Mouse (Mus musculus): ENCODE measurements at regions not wholly inside any gene's neighbourhood (a gene's known extent, or its start where the extent isn't known, plus 50 kb on each side); places are given as distances from the start of the nearest gene placed in this dataset.

DNA sequence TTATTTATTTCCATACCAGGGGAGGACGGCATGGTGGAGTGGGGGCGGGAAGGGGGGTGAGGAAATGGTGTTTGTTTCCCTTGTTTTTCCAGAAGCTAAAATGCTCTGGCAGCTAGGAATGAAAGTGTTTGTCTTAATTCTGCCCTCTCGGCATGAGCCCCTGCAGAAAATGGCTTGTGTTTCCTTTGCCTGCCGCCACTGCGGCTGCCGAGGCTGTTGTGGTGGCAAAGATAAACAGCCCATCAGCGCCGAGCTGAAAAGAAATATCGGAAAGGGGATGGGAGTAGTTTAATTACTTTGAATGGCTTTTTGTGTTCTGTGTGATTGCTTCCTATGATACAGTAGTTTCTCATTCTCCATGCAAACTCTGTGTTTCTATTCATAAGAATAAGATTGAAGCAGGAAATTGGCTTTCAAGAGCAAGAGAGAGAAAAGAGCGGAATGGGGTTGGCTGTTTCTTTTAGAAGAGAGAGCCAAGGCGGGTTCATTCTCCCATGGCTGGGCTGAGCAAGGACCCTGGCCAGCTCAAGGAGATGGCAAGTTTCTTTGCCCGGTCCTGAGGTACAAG lies 2512.2 kb upstream of the 5930422O12Rik start:
- no peaks in the 10 kb centered on the region for H3K9me3 ChIP-seq (replicated peaks)
- peak overlapping the region; percentile 78 for H3K4me2 ChIP-seq (replicated peaks)
- peaks cover 13% of the 10 kb centered on the region for H3K4me1 ChIP-seq
- H3K36me3 ChIP-seq: no peaks in the 10 kb centered on the region
- peak overlapping the region; percentile 69 for H3K9ac ChIP-seq
- ATAC-seq (ENCODE audit: low FRiP score): peak; percentile 70
- 6% methylated on average over 12 of the region's 12 CpGs for WGBS
- peak overlapping the region; percentile 80 for H3K27ac ChIP-seq
- peak overlapping the region; percentile 38 for H3K4me3 ChIP-seq
- H3K27me3 ChIP-seq: no peaks in the 10 kb centered on the region

DNA sequence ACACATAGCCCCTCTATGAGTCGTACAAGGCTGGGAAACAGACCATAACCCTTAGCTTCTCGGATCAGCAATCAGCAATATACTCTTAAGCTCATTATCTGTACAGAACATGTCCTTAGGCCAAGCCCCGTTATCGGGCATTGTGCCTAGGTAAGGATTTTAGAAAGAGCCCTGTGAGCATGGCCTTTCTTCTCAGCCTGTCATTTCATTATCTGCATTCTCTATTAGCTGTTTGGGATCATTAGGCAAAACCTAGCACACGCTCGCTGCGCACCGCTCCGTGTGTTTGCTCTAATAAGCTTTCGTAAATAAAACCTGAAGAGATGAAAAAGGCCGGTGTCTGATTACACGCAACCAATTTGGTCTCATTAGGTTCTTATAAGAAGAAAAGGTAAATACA lies 2507.1 kb upstream of the 5930422O12Rik start:
- Histone ChIP-seq H3K4me3 (no peak overlapping the region), H3K4me2 (replicated peaks) (no peak overlapping the region), H3K9me3 (replicated peaks) (no peaks in the 10 kb centered on the region), H3K36me3 (no peaks in the 10 kb centered on the region), H3K27me3 (no peaks in the 10 kb centered on the region), H3K4me1 (peaks cover 9% of the 10 kb centered on the region), H3K27ac (no peak overlapping the region), H3K9ac (no peak overlapping the region)
- no peak for ATAC-seq (ENCODE audit: low FRiP score)
- 78% methylated on average over 12 of the region's 12 CpGs for WGBS

DNA sequence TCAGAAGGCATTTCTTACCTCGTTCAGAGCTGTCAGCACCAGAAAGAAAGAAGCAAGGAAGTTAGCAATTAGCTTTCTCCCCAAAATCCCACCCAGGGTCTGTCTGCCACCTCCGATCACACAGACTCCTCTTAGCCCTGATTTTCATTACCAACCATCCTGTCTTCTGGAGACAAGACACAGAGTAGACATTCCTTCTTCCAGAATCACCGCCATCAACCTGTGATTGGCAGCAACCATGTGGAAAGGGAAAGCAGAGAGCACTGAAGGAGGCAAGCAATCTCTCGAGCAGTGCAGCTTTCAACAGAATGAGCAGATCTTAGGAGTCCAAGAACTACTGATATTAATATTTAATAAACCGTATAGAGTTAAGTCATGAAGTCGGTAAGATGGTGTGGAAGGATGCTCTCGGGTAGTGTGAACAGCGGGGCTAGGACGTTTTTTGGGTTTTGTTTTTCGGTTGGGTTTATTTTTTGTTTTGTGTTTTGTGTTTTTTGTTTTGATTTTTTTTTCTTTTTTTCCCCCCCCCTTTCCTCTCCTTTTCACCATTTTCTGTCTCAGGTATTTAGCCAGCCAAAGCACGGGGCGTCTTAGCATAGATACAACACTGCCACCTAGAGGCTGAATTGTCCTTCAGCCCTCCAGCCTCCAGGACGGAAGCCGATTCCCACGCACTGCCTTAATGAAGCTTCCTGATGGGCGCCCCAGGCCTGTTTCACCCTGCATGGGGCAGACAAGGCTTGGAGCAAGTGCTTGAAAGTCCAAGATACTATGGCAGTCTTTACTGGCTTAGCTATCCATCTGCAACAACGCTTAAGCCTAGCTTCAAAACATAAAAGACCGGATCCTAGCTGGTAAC lies 2505.0 kb upstream of the 5930422O12Rik start:
- H3K4me2 ChIP-seq (replicated peaks): peak overlapping the region; percentile 36
- H3K9me3 ChIP-seq (replicated peaks): no peaks in the 10 kb centered on the region
- peaks cover 6% of the 10 kb centered on the region; the same call in 1 of the 2 replicates for H3K4me1 ChIP-seq

DNA sequence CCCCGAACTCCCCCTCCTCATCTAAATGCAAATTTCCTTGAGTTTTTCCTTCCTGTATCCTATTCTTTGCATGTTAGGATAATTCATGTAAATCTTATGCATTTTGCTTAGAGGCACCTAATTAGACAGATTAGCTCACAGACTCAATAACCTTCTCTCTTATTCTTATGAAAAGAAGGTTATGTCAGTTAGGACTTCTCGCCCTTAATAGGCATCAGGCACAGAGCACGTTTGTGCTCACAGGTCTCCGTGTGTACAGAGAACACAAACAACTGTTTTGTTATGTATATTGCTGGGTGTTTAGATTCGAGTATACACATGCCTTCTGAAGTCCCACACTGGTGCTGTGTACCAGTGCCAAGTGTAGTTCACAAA lies 2504.4 kb upstream of the 5930422O12Rik start:
- Histone ChIP-seq H3K4me2 (replicated peaks) (peak overlapping the region; percentile 36), H3K36me3 (no peaks in the 10 kb centered on the region), H3K9ac (no peak overlapping the region), H3K4me3 (no peak overlapping the region), H3K27me3 (no peaks in the 10 kb centered on the region), H3K9me3 (replicated peaks) (no peaks in the 10 kb centered on the region), H3K4me1 (peaks cover 6% of the 10 kb centered on the region; the same call in 1 of the 2 replicates), H3K27ac (peak overlapping the region; percentile 75)
- ATAC-seq (ENCODE audit: low FRiP score): peak; percentile 88
- 23% methylated on average over 5 of the region's 5 CpGs for WGBS

More for the DNA sequence above, 2505.0 kb upstream of the 5930422O12Rik start:
- WGBS: 36% methylated on average over 18 of the region's 18 CpGs
- no peak overlapping the region for H3K9ac ChIP-seq
- ATAC-seq (ENCODE audit: low FRiP score): peak; percentile 93
- H3K27me3 ChIP-seq: no peaks in the 10 kb centered on the region
- H3K36me3 ChIP-seq: no peaks in the 10 kb centered on the region
- H3K27ac ChIP-seq: peak overlapping the region; percentile 75
- no peak overlapping the region for H3K4me3 ChIP-seq

DNA sequence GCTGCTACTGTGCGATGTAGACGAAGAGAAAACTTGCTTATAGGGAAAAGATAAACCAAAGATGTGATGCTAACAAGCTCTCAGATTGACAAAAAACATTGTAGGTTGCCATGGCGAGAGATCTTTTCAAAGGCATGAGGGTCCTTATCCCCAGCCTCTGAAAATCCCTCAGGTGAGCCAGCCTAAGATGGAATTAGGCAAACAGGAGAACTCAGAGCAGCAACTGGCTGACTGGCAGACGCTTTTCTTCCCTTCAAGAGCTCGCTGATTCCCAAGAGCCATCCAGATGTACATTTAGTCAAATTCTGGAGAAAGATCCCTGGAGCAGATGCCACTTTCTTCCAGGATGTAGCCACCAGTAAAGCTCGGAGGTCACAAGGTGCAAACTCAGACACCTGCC lies 2503.9 kb upstream of the 5930422O12Rik start:
- Histone ChIP-seq H3K9me3 (replicated peaks) (no peaks in the 10 kb centered on the region), H3K4me2 (replicated peaks) (no peak overlapping the region), H3K4me3 (no peak overlapping the region), H3K27me3 (no peaks in the 10 kb centered on the region), H3K4me1 (peaks cover 6% of the 10 kb centered on the region; the same call in 1 of the 2 replicates), H3K27ac (peak overlapping the region; percentile 75), H3K9ac (no peak overlapping the region), H3K36me3 (no peaks in the 10 kb centered on the region)
- 59% methylated on average over 6 of the region's 6 CpGs for WGBS
- ATAC-seq (ENCODE audit: low FRiP score): peak; percentile 8; the same call in 1 of the 2 replicates

DNA sequence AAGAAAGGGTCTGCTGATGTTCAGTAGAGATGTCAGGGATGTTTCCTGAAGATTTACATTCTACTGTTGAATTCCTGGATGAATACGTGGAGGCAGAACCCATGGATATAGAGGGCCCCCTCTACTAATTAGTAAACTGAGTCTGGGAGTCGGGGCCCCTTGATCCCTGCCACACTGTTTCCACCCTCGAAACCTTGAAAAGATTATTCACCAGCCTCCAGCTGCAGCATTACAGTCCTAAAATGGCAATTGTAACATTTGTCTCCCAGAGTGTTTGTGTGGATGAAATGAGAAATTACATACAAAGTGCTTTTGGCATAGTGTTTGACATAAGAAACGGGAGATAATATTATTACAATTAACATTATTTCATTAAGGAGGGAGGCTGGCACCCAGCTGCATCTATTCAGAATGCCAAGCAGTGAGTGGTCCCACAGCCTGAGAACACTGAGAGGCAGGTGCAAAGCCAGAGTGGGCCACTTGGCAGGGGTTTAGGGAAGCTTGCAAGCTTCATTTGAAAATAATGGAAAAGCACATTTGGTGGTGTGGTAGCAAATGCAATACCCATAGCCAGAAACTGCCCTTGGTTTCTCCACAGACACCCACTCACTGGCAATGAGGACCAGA lies 2490.9 kb upstream of the 5930422O12Rik start:
- no peak for ATAC-seq (ENCODE audit: low FRiP score)
- no peak overlapping the region for H3K4me2 ChIP-seq (replicated peaks)

DNA sequence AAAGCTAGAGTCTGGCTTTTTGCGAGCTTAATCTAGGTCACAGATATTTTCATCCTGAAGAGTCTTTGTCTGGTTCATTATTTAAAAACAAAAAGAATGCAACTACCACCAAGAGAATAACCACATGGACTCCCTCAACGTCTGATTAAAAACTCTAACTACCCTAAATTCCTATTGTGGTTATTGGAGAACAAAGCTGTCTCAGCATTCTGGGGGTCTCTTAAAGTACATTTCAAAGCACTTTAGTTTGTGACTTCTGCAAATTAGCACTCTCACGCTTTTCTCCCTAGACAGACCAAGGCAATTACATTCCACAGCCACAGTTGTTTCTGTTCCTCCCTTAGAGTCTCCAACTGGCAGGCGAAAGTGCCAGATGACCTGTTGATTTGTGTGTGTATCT lies 2487.6 kb upstream of the 5930422O12Rik start:
- no peaks in the 10 kb centered on the region for H3K27me3 ChIP-seq
- no peaks in the 10 kb centered on the region for H3K9me3 ChIP-seq (replicated peaks)
- H3K4me1 ChIP-seq: no peaks in the 10 kb centered on the region
- no peaks in the 10 kb centered on the region for H3K36me3 ChIP-seq
- no peak overlapping the region for H3K4me2 ChIP-seq (replicated peaks)
- H3K27ac ChIP-seq: no peak overlapping the region
- no peak overlapping the region for H3K9ac ChIP-seq
- no peak overlapping the region for H3K4me3 ChIP-seq
- ATAC-seq (ENCODE audit: low FRiP score): no peak
- 45% methylated on average over 4 of the region's 4 CpGs for WGBS

More for the DNA sequence above, 2490.9 kb upstream of the 5930422O12Rik start:
- no peak overlapping the region for H3K4me3 ChIP-seq
- no peaks in the 10 kb centered on the region for H3K9me3 ChIP-seq (replicated peaks)
- 87% methylated on average over 4 of the region's 4 CpGs for WGBS
- H3K27me3 ChIP-seq: no peaks in the 10 kb centered on the region
- no peaks in the 10 kb centered on the region for H3K4me1 ChIP-seq
- H3K27ac ChIP-seq: no peak overlapping the region
- H3K9ac ChIP-seq: no peak overlapping the region
- H3K36me3 ChIP-seq: no peaks in the 10 kb centered on the region

DNA sequence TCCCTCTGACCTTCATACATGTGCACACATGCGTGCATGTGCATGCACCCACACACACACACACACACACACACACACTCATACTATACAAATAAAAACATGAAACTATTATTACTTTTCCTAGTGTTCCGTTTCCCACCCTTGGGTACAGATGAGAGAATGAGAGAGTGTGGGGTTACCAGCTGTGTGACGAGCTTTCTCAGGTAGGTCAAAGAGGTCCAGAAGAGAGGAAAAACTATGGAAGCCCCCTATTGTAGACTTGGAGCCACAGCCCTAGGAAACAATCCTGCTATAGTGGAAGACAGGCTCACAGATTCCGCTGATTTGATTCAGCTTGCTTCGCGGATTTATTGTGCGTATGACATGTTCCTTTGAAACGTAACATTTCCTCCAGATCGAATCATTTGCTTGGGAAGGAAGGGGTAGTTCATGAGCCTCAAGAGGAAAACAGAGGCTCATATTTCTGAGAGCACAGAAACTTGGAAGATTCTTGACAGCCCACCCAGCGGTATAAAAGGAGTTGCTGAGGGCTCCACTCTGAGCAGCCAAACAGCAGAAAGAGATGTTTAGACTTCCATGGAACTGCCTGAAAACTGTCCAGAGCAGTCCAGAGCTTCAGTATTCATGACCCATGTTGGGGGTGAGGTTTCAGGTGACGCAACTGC lies 2486.9 kb upstream of the 5930422O12Rik start:
- H3K36me3 ChIP-seq: no peaks in the 10 kb centered on the region
- no peak for ATAC-seq (ENCODE audit: low FRiP score)
- WGBS: 77% methylated on average over 11 of the region's 11 CpGs

DNA sequence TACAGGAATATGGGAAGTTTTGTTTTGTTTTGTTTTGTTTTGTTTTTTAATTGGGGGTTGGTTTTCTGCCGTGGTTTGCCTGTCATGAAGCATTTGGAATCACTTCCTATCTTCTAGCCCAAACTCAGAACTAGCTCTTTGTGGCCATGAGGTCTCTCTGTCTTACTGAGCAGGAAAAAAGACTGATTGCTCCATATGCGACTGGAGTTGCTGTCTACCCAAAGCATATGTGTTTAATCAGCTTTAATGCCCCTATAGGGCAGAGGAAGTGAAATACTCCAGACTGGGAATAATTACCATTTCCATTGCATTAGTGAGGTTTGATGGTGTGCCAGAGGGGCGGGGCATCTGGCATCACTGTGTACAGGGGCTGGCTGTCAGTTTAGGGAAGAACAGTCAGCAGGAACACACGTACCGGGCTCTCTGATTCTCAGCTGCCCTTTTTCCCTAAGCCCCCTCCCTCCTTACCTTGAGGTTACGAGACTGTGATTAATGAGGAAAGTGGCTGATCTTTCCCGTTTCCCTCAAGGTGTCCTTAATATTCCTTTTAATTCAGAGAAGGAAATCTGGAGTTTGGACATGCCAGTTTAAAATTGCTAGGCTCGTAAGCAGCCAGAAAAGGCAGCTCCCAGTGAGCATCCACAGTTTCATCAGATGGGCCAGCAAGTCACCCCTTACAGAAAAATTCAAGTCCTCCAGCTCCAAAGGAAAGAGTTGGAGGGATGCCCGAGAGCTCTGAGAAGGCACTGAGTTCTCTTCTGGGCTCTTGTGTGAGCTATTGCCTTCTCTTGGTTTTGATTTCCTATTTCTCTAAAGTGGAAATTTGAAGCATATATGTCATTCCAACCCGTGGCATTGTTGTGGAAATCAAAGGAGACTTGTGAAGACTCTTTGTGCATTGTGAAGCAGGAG lies 2482.1 kb upstream of the 5930422O12Rik start:
- Histone ChIP-seq H3K4me3 (no peak overlapping the region), H3K9me3 (replicated peaks) (no peaks in the 10 kb centered on the region), H3K4me2 (replicated peaks) (no peak overlapping the region), H3K4me1 (no peaks in the 10 kb centered on the region; the same call in 1 of the 2 replicates), H3K9ac (no peak overlapping the region), H3K36me3 (no peaks in the 10 kb centered on the region), H3K27ac (no peak overlapping the region), H3K27me3 (no peaks in the 10 kb centered on the region)
- no peak for ATAC-seq (ENCODE audit: low FRiP score)
- WGBS: 71% methylated on average over 10 of the region's 10 CpGs

More for the DNA sequence above, 2486.9 kb upstream of the 5930422O12Rik start:
- no peaks in the 10 kb centered on the region for H3K27me3 ChIP-seq
- no peak overlapping the region for H3K27ac ChIP-seq
- no peak overlapping the region for H3K4me2 ChIP-seq (replicated peaks)
- no peaks in the 10 kb centered on the region; the same call in 1 of the 2 replicates for H3K4me1 ChIP-seq
- H3K4me3 ChIP-seq: no peak overlapping the region
- no peaks in the 10 kb centered on the region for H3K9me3 ChIP-seq (replicated peaks)
- no peak overlapping the region for H3K9ac ChIP-seq

DNA sequence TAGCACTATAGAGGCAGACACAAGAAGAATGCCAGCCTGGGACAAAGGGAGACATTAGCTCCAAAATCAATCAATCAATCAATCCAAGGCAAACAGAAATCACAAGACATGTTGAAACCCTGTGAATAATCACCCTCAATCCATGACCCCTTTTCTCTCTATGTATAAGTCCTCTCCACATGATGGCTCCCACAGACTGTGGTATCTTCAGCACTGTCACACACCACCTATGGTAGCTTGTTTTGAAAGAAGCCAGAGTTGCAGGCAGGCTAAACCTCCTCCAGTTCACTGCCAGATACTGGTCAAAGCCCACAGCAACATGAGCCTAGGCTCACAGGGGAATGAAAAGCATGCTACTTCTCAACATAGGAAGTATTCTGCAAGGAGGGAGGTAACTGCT lies 2475.7 kb upstream of the 5930422O12Rik start:
- no peak for ATAC-seq (ENCODE audit: low FRiP score)
- no peak overlapping the region for H3K4me3 ChIP-seq
- H3K27me3 ChIP-seq: no peaks in the 10 kb centered on the region
- H3K4me1 ChIP-seq: no peaks in the 10 kb centered on the region
- H3K9ac ChIP-seq: no peak overlapping the region
- H3K9me3 ChIP-seq (replicated peaks): no peaks in the 10 kb centered on the region
- H3K4me2 ChIP-seq (replicated peaks): no peak overlapping the region
- H3K27ac ChIP-seq: no peak overlapping the region
- H3K36me3 ChIP-seq: no peaks in the 10 kb centered on the region

DNA sequence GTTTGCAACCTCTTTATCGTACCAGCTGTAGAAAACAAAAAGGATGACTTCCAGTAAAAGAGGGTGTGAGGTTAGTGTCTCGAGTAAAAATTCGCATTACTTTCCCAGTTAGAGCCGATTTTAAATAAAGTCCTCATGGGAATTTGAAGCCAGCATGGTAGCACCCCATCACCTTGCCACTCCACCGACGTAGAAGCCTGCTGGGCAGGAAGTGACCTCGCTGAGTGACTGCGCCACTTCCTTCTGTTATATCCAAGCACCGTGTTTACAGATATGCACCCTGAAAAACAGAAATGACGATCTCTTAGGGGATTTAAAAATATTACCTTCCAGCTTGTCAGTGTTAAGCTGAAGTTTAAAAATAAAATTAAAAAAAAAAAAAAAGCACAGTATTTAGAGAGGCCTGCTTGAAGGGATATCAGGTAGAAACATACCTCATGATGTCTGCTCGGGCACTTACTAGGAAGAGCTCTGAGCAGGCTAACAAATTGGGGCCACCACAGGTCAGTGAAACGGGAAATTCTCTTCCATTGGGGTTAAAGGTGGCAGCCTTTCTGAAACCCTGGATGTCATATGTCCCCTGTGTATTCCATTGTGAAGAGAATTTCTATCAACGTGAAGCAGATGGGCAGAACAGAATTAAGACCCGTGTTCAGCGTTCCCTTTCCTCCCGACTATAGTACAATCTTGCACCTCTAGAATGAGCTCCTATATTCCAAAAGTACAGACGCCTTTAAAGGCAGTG lies 2468.9 kb upstream of the 5930422O12Rik start:
- Histone ChIP-seq H3K27ac (no peak overlapping the region), H3K36me3 (no peaks in the 10 kb centered on the region), H3K27me3 (no peaks in the 10 kb centered on the region), H3K4me3 (peak overlapping the region; percentile 20; the same call in 1 of the 2 replicates), H3K4me1 (peaks cover 4% of the 10 kb centered on the region; the same call in 1 of the 2 replicates), H3K4me2 (replicated peaks) (peak overlapping the region; percentile 46), H3K9me3 (replicated peaks) (no peaks in the 10 kb centered on the region), H3K9ac (no peak overlapping the region)
- ATAC-seq (ENCODE audit: low FRiP score): no peak
- 35% methylated on average over 17 of the region's 17 CpGs for WGBS
